Mouse (Mus musculus) intestine, postnatal 0 days (tissue): Measurements from ENCODE around the gene Ilf3. TPM values are rescaled to one million over a fixed set of nuclear protein-coding genes. Genes with fewer than 3 reads are reported as not detected.
A peak's percentile ranks its signal among the peaks of the same experiment; 100 is the strongest.

ENCODE experiments used
- ATAC-seq: fragments of 200-750 bp; cut with Nextera tagmentation; 2 replicates; pipeline ENCODE4 v1.8.0; 2017; ENCODE audit warnings: mild to moderate bottlenecking, moderate TSS enrichment, moderate library complexity
- H3K27ac ChIP-seq: fragments of 300-500 bp; sonication (generic); 2 replicates; pipeline ENCODE4 v1.5.1; 2014; ENCODE audit warnings: mild to moderate bottlenecking, low read depth, low read length, moderate library complexity
- H3K27me3 ChIP-seq: fragments of 300-500 bp; sonication (generic); replicated peaks from 2 replicates; pipeline ENCODE4 v1.6.1; 2014; ENCODE audit warnings: low read length, mixed read lengths; ENCODE audit not compliant: control insufficient read depth, insufficient read depth
- H3K36me3 ChIP-seq: fragments of 300-500 bp; sonication (generic); 2 replicates; pipeline ENCODE4 v1.6.1; 2014; ENCODE audit warnings: mild to moderate bottlenecking, moderate library complexity; ENCODE audit not compliant: control insufficient read depth, insufficient read depth
- H3K4me1 ChIP-seq: fragments of 300-500 bp; sonication (generic); replicated peaks from 2 replicates; pipeline ENCODE4 v1.6.1; 2014; ENCODE audit warnings: antibody characterized with exemption, low read length, mixed read lengths; ENCODE audit not compliant: control insufficient read depth, insufficient read depth
- H3K4me2 ChIP-seq: fragments of 300-500 bp; sonication (generic); replicated peaks from 2 replicates; pipeline ENCODE4 v1.6.1; 2014; ENCODE audit warnings: low read depth, mild to moderate bottlenecking, moderate library complexity
- H3K4me3 ChIP-seq: fragments of 300-500 bp; sonication (generic); 2 replicates; pipeline ENCODE4 v1.5.1; 2014; ENCODE audit warnings: low read depth, low read length
- H3K9ac ChIP-seq: fragments of 300-500 bp; sonication (generic); 2 replicates; pipeline ENCODE4 v1.6.1; 2014; ENCODE audit warnings: mild to moderate bottlenecking, low read depth, low read length
- H3K9me3 ChIP-seq: fragments of 300-500 bp; sonication (generic); 2 replicates; pipeline ENCODE4 v1.6.1; 2016; ENCODE audit warnings: mixed run types; ENCODE audit not compliant: control insufficient read depth
- CTCF ChIP-seq: sonication (generic); IDR thresholded peaks from 2 replicates; pipeline ENCODE4 v1.5.1; 2016; ENCODE audit warnings: low read depth, mild to moderate bottlenecking, control low read depth, antibody characterized with exemption, moderate library complexity
- WGBS: fragments of 180-500 bp; shearing (Covaris S2); extraction: QIAGEN DNeasy Blood & Tissue Kit; methylation state at CpG from one replicate; pipeline ENCODE4 v1.1.7; 2014; 5-methylcytosine and 5-hydroxymethylcytosine counted together
- polyA plus RNA-seq: library from polyadenylated mRNA; unstranded; fragments of >200 nt; fragmentation: Nextera tagmentation; extraction: Ambion mirVana; gene quantifications from 2 replicates; pipeline ENCODE4 v1.2.1, GENCODE M21; 2015

Ilf3 gene
- polyA plus RNA-seq, 1 experiment from 2014 or later, result 41.0 TPM

DNA sequence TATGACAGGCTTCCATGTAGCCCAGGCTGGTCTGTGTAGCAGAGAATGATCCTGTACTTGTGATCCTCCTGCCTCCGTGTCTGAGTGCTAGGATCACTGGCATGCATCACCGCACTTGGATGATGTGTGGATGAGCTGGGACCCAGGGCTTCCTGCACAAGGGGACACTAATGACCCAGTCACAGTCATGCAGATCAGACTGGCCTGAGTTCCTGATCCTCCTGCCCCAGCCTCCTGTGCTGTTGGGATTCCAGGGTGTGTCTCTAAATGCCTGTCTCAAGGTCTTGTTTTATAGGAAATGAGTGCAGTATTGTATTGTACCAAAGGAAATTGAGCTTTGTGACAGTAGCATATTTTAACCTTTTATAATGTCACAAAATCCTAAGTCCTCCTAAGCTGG, 50.2 kb downstream of the Ilf3 start:
- no peak overlapping the region for H3K9ac ChIP-seq
- no peaks in the 10 kb centered on the region for H3K27me3 ChIP-seq
- no peak for TF ChIP-seq CTCF
- no peak overlapping the region for H3K27ac ChIP-seq
- 95% methylated on average over 2 of the region's 2 CpGs for WGBS
- no peak overlapping the region for H3K4me3 ChIP-seq
- no peak for ATAC-seq
- no peak overlapping the region for H3K4me2 ChIP-seq
- H3K9me3 ChIP-seq, result no peaks in the 10 kb centered on the region
- no peaks in the 10 kb centered on the region for H3K4me1 ChIP-seq
- H3K36me3 ChIP-seq, result peaks cover 40% of the 10 kb centered on the region

DNA sequence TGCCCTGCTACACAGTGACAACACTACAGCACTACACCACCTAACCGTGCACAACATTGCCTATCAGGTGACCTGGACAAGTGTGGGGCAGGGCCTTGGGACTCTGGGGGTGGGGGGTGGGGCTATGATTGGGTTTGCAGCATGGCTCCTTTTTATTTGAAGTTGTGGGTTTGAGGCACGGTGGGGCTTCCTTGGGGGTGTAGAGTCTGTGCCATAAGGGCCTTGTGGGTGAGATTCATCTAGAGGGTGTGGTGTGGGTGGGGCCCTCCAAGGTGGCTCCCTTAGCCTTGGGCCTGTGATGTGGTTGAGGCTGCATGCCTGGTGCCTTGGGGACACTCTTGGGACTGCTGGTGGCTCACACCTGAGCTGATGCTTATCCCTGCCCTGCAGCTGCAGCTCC, 52.0 kb downstream of the Ilf3 start:
- H3K9ac ChIP-seq, result no peak overlapping the region
- no peak overlapping the region for H3K27ac ChIP-seq
- H3K9me3 ChIP-seq, result no peaks in the 10 kb centered on the region
- H3K4me2 ChIP-seq, result no peak overlapping the region
- H3K27me3 ChIP-seq, result no peaks in the 10 kb centered on the region
- no peaks in the 10 kb centered on the region for H3K4me1 ChIP-seq
- peaks cover 40% of the 10 kb centered on the region for H3K36me3 ChIP-seq
- H3K4me3 ChIP-seq, result no peak overlapping the region
- no peak for TF ChIP-seq CTCF
- ATAC-seq, result no peak
- whole genome bisulfite sequencing, result 61% methylated on average over 2 of the region's 2 CpGs

- ATAC-seq, result peak; percentile 98
- H3K27me3 ChIP-seq, result no peaks in the 10 kb centered on the region
- WGBS, result under 1% methylated on average over 74 of the region's 82 CpGs
- peak within 1 kb of the TSS; percentile 92 for H3K4me3 ChIP-seq
- H3K4me1 ChIP-seq, result peaks cover 8% of the 10 kb centered on the region; the same call in 1 of the 2 replicates
- H3K9ac ChIP-seq, result peak within 1 kb of the TSS; percentile 93
- no peaks in the 10 kb centered on the region for H3K9me3 ChIP-seq
- H3K4me2 ChIP-seq, result peak within 1 kb of the TSS; percentile 75
- TF ChIP-seq CTCF, result no peak
- peak within 1 kb of the TSS; percentile 95 for H3K27ac ChIP-seq
- peaks cover 14% of the 10 kb centered on the region; the same call in 1 of the 2 replicates for H3K36me3 ChIP-seq
These were observed 57.2 kb downstream of the Ilf3 start, which contains the start of gene Dnm2 for GRCm38 (mm10) chr9:21424631-21425555. TSS of gene Dnm2 (plus strand) at chr9:21424908.

DNA sequence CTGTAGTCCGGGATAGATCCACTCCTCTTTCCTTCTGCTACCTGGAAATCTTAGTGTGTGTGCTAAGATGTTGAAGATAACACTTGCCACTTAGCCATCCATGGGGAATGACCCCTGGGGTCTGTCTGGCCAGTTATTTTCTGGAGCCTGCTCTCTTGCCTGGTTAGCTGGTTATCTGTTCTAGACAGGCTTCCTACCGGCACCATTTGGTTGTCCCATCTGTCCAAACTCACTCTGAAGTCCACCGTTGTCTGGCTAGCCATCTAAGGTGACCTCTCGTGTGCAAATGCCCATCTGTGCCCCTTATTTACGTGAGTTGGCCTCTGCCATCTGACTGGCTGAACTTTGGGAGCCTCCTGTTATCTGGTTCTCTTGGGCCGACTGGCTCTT, 57.9 kb downstream of the Ilf3 start:
- WGBS, result under 1% methylated on average over 6 of the region's 6 CpGs
- TF ChIP-seq CTCF, result no peak
- no peak for ATAC-seq

DNA sequence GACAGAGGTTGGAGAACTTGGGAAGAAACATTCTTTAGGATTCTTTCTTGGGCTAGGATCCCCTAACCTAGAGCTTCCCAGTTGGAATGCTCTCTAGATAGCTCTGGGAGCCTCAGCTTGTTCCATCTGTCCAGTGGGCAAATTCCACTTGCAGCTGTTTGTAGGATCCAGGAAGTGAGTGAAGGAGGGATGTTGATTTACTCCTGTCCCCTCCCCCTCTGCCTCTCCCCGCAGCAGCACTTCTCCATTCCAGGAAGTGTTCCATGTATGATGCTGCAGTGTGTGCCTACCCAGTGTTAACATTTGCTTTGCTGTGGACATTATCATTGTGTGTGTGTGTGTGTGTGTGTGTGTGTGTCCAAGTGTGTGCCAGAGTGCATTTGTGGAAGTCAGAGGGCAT, 58.3 kb downstream of the Ilf3 start:
- Histone ChIP-seq H3K4me1 (peaks cover 8% of the 10 kb centered on the region; the same call in 1 of the 2 replicates), H3K9me3 (no peaks in the 10 kb centered on the region), H3K9ac (peak overlapping the region; percentile 93), H3K27me3 (no peaks in the 10 kb centered on the region), H3K4me2 (peak overlapping the region; percentile 75), H3K4me3 (peak overlapping the region; percentile 92), H3K27ac (peak overlapping the region; percentile 95), H3K36me3 (peaks cover 5% of the 10 kb centered on the region; the same call in 1 of the 2 replicates)
- 0% methylated on average over 1 of the region's 1 CpGs for WGBS
- no peak for TF ChIP-seq CTCF
- ATAC-seq, result peak; percentile 26; the same call in 1 of the 2 replicates

More for the DNA sequence above, 57.9 kb downstream of the Ilf3 start:
- peak overlapping the region; percentile 95 for H3K27ac ChIP-seq
- no peaks in the 10 kb centered on the region for H3K9me3 ChIP-seq
- peak overlapping the region; percentile 92 for H3K4me3 ChIP-seq
- no peaks in the 10 kb centered on the region for H3K27me3 ChIP-seq
- peaks cover 8% of the 10 kb centered on the region; the same call in 1 of the 2 replicates for H3K4me1 ChIP-seq
- H3K36me3 ChIP-seq, result peaks cover 9% of the 10 kb centered on the region; the same call in 1 of the 2 replicates
- peak overlapping the region; percentile 93 for H3K9ac ChIP-seq
- H3K4me2 ChIP-seq, result peak overlapping the region; percentile 75

GRCm38 (mm10) chr9:21426525-21426924, 58.9 kb downstream of the Ilf3 start:
- Histone ChIP-seq H3K36me3 (no peaks in the 10 kb centered on the region), H3K9me3 (no peaks in the 10 kb centered on the region), H3K27me3 (no peaks in the 10 kb centered on the region), H3K4me1 (peaks cover 8% of the 10 kb centered on the region; the same call in 1 of the 2 replicates), H3K27ac (peak overlapping the region; percentile 15; the same call in 1 of the 2 replicates), H3K9ac (no peak overlapping the region), H3K4me3 (peak overlapping the region; percentile 92), H3K4me2 (peak overlapping the region; percentile 75)
- 43% methylated on average over 2 of the region's 2 CpGs for WGBS
- TF ChIP-seq CTCF, result no peak
- ATAC-seq, result no peak
